Mouse (Mus musculus): Measurements from ENCODE around the gene A030003K21Rik. TPM values are rescaled to one million over a fixed set of nuclear protein-coding genes. Genes with fewer than 3 reads are reported as not detected.

The A030003K21Rik gene
- total RNA-seq, 2 experiments from 2014 or later, result not detected

- no peak for DNase-seq
Measured at GRCm38 (mm10) chr1:82905886-82906285, 37.3 kb downstream of the A030003K21Rik start.

- DNase-seq, result no peak
Measured at GRCm38 (mm10) chr1:82901201-82901600, 42.0 kb downstream of the A030003K21Rik start.

GRCm38 (mm10) chr1:82900567-82900966, 42.6 kb downstream of the A030003K21Rik start:
- DNase-seq, result no peak

GRCm38 (mm10) chr1:82893269-82893668, 49.9 kb downstream of the A030003K21Rik start:
- DNase-seq, result no peak

Other genes starting within 250 kb of the A030003K21Rik start
- 100 to 1,000 TPM; 121 to 123 TPM for gene Mff, start 218.5 kb downstream of the A030003K21Rik start, total RNA-seq (2021)
- gene Tm4sf20, start 174.9 kb downstream of the A030003K21Rik start, total RNA-seq (2021), result not detected
- not detected for gene Gm47791, start 172.1 kb downstream of the A030003K21Rik start, total RNA-seq (2021)
- 10 to 100 TPM; 23.3 to 24.9 TPM for gene Agfg1, start 103.9 kb downstream of the A030003K21Rik start, total RNA-seq (2021)
- not detected for gene A030005L19Rik, start 30.1 kb downstream of the A030003K21Rik start, total RNA-seq (2021)
- not detected for gene A030014E15Rik, start 18.5 kb downstream of the A030003K21Rik start, total RNA-seq (2021)
- not detected for gene Gm6217, start 12.0 kb downstream of the A030003K21Rik start, total RNA-seq (2021)
- not detected for gene Gm7544, start 12.6 kb upstream of the A030003K21Rik start, total RNA-seq (2021)
- gene Gm47955, start 16.9 kb upstream of the A030003K21Rik start, total RNA-seq (2021), result not detected
- not detected for gene Gm47959, start 57.2 kb upstream of the A030003K21Rik start, total RNA-seq (2021)
- not detected for gene Slc19a3, start 95.1 kb upstream of the A030003K21Rik start, total RNA-seq (2021)
- gene Krtap28-10, start 99.1 kb upstream of the A030003K21Rik start, total RNA-seq (2021), result not detected
- gene Gm47969, start 101.5 kb upstream of the A030003K21Rik start, total RNA-seq (2021), result not detected
- gene A030005K14Rik, start 116.0 kb upstream of the A030003K21Rik start, total RNA-seq (2021), result not detected
- not detected for gene Krtap28-13, start 117.5 kb upstream of the A030003K21Rik start, total RNA-seq (2021)
- not detected for gene Ccl20, start 173.4 kb upstream of the A030003K21Rik start, total RNA-seq (2021)
- not detected for gene Daw1, start 216.4 kb upstream of the A030003K21Rik start, total RNA-seq (2021)